Mouse (Mus musculus) heart, postnatal 4 days (tissue): ENCODE results near the gene Scyl1. TPM values are rescaled to one million over a fixed set of nuclear protein-coding genes. Genes with fewer than 3 reads are reported as not detected.
A peak's percentile ranks its signal among the peaks of the same experiment; 100 is the strongest.

ENCODE experiments used
- DNase-seq: peaks from one replicate; pipeline ENCODE4 v3.0.0; 2021
- total RNA-seq, 2 experiments: library from RNA; stranded (reverse); gene quantifications; 2 replicates each; pipeline ENCODE4 v1.2.3; 2021

Gene Scyl1
- total RNA-seq, 2 experiments from 2014 or later: 60.6 to 69.0 TPM

DNA sequence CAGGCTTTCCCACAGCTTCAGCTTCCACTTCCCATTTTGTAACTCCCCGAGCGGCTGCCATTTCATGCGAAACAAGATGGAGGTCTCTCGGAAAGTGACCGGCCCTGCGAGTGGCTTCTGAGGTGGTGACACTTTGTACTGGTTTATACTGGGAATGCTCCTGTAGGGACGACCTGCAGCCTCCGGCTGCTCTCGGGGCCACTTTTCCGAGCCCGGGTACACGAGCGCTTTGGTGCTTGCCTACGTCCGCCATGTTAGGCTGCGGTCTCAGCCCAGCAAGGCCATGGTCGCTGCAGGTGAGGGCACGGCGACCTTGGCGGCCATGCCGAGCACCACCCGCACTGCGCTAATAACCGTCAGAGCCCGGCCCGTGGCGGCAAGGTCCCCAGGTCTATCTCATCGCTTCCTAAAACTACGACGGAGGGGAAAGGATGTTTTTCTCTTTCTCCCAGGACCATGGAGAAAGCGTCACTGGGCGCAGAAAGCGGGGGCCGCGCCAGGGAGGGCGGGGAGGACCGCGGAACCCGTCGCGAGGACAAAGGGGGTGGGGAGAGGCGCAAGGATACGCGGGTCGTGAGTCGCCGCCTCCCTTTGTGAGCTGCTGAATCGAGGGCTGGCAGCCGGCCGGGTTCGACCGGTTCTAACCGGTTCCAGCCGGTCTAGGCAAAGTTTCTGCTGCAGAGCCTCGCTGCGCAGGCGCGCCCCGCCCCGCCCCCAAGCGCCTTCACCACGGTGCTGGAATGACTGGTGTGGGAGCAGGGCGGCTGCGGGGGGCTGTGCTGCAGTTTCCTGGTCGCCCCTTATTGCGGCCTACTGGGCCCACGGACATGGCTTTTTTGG lies 32.0 kb upstream of the Scyl1 start:
- peak; percentile 100 for DNase-seq

DNA sequence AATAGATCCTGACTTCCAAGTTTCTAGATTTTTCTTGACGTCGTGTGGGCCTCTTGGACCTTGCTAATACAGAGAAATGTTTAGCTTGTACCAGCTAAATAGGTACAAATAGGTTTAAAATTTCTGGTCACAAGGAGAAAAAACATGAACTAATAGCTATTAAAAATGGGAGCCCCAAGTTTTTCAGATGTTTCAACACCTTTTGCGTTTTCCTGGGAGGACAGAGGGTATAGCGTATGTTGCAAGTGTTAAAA lies 31.5 kb upstream of the Scyl1 start:
- no peak for DNase-seq

DNA sequence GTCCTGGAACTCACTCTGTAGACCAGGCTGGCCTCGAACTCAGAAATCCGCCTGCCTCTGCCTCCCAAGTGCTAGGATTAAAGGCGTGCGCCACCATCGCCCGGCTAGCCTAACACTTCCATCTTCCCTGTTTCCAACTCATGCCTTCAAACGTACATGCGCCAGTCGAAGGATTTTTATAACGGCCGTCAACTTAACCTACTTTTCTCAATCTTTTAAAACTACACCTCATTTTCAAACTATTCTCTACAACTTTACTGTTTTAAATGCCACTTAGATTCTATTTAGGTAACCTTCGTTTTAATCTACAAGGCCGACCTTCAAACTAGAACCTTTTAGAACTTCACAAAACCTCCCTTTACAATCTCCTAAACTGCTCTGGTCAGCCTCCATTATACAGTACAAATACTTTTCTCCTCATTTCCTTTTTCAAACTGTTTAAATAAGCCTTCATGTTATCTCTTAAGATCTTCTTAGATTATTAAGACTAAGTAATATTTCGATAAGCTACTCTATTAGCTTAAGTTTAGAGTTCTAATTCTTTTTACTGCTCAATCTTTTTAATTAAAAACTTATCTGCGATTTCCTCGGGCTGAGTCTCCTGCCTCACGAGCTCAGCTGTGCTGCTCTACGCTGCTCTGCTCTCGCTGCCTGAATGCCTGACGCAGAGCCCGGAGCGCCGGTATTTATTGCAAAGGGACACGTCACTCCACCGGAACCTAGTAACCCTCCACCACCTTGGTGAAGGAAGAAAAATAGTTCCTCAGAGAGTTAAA lies 31.0 kb upstream of the Scyl1 start:
- peak; percentile 98 for DNase-seq

DNA sequence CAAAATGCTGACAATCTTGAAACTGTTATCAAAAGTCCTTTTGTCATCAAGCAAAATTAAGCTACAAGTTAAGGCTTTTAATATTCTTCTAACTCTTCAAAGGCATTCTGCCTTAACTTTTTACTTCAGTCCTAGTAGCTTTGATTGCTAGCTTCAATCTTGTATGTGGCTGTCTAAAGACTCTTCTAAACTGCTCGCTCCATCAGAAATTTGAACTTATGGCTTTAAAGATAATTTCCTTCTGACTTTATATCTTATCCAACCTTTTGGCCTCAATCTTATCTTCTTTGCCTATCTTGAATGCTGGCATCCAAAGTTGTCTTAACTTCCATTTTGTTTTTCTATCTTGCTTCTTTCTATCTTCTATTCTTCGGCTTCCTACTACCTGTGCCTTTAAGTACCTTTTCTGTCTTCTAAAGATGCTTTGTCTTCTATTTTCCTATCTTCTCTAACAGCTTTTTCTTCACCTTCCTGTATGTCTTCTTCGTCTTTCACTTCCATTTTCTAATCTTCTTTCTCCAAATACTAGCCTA lies 30.3 kb upstream of the Scyl1 start:
- no peak for DNase-seq

DNA sequence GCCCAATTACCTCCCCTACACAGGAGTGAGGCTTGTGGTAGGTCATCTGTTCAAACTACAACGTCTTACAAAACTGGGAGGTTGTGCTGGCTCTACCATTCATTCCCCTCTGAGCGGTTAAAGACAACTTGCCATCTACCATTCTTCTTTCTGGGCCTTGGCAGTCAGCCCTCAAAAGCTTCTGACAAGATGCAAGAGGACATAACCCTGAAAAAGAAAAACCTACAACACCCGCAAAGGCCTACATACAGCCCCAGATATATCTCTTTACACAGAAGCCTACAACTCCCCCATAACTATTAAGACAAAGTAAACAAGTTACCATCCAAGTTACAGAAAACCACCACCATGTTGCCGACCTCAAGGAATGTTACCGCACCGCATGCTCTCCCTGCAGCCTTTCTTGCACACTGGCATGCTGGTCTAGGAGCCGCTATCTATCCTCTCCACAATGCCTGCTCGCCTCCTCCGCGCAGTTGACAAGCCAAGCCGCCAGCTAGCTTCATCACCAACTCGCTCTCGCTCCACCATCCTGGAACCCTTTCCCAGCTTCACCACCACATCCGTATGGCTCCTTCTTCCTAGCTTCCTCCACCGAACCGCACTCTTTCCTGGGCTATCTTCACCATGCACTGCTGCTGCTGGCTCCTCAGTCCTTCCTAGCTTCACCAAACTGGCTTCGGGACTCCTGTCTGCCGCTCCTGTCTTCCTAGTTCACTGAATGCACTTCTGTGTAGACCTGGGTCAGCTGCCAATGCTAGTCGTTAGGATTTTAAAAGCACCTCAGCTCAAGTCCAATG lies 29.6 kb upstream of the Scyl1 start:
- DNase-seq: peak; percentile 48

DNA sequence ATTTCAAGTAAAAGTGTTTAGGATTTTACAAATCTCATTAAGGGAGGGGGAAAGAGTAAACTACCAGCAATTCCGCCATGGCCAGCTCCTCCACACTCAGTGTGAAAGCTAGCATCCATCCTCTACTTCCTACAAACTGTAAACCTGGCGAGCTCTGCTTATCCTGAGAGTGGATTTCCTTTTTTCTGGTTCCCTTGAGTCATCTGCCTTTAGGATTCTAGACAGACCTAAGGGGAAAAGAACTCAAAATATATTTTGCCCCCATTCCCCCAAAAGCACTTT lies 29.1 kb upstream of the Scyl1 start:
- no peak for DNase-seq

DNA sequence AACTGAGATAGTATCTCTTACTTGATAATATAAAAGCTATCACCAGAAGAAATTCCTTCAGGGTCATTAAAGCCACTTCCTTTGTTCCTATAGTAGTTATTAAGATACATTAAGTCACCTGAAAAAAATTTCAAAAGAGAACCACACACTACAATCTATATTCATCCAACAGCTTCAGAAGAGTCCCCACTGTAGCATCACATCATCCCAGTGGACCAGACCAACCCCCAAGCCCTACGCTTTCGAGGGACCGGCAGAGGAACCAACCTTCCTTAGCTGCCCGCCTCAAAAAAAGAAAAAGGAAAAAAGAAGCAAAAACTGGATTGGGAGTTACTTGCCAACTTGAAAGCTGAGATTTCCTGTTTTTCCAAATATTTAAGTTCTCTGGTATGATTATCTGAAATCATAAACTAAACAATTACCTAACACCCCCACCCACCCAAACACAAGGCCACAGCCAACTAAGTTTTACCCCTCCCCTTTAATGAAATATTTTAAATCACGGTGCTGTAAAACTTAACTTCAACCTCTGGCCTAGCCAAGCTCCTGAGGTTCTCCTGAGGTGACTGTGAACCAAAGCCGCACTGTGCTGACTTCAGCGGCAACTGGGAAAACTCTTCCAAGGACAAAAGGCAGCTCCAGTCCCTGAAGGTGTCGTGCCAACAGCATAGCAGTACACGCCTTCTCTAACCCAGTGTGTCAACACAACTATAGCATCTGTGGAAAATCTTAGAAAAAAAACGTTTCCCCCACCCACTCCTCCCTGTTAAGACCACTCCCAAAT lies 28.5 kb upstream of the Scyl1 start:
- DNase-seq: peak; percentile 43

DNA sequence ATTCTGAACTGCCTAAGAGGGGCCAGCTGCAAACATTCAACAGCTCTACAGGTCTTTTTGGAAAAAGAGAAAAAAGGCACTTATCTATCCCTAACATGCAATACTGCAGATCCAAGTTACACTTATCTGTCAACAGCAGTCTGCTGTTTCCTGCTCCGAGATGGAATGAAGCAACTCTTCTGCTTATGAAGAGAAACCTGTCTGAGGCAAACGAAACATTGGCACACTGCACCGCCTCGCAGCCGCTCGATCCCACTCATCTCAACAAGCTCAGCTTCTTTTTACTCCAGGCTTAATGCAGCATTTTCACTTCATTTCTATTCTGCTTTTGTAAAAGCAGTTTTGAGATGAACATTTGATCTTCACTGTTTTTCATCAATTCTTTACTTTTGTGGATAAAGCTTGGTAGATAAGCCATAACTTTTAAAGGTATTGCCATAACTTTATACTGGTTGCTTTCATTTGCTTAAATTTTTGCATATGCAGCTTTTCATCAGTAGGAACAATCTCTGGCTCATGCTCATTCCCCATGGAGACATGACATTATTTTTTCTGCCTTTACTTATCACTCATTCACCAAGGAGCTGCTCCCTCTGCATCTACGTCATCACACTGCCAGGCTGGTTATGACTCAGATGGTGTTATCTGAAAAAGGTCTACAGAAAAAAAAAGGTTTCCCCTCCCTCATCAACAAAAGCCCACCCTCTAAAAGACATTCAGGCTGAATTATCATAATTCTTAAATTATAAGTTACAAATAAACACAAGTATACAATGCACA lies 27.7 kb upstream of the Scyl1 start:
- peak; percentile 36 for DNase-seq

DNA sequence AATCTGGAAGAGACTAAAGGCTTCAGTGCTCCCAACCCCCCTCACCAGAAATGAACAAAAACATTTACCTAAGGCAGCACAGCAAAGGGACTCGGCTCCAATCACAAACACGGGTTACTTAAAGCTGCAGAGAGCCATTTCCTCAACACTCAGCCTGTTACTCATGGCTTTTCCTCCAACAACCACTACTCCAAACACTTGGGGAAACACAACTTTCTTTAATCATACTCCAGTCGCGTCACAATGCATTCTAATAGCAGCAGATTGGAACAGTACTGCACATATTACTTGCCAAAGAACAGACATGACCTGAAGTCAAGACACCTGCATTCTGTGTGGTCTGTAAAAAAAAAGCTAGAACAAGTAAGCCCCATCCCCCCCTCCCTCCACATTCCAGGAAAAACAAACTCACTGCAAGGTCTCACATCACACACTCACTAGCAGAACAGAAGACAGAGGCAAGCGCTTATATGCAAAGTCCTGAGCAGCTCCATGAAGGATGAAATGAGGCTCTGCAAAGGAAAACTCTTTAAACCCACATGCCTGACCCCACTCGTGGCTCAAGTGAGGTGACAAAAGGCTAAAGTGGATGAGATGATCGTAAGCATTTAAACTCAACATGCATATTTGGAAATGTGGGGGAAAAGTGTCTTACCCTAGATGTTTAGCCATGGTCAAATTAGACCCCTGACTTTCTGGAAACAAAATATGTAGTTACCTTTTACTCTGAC lies 26.3 kb upstream of the Scyl1 start:
- DNase-seq: peak; percentile 17

DNA sequence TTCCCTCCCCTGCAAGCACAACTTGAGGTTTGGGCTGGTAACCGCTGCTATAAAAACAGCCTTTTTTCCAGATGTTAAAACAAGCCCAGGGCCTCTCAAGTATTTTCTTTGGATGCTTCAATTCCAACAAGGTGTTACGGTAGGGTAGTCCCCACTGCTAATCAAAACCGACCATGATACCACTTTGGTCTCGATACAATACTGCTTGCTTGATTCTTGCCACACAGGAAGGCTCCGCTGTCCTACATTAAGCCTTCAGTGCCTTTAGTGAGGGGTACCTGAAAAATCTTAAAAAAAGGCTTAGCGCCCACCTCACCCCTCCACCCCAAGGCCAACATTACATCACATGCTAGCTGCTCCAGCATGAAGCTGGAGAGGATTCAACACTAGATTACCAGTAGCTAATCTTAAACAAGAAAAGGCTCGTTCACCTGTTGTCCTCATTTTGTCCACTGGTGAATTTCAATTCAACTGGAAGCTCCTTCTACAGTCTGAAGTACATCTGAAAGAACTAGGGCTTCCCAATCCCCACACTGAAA lies 25.4 kb upstream of the Scyl1 start:
- DNase-seq: peak; percentile 12

DNA sequence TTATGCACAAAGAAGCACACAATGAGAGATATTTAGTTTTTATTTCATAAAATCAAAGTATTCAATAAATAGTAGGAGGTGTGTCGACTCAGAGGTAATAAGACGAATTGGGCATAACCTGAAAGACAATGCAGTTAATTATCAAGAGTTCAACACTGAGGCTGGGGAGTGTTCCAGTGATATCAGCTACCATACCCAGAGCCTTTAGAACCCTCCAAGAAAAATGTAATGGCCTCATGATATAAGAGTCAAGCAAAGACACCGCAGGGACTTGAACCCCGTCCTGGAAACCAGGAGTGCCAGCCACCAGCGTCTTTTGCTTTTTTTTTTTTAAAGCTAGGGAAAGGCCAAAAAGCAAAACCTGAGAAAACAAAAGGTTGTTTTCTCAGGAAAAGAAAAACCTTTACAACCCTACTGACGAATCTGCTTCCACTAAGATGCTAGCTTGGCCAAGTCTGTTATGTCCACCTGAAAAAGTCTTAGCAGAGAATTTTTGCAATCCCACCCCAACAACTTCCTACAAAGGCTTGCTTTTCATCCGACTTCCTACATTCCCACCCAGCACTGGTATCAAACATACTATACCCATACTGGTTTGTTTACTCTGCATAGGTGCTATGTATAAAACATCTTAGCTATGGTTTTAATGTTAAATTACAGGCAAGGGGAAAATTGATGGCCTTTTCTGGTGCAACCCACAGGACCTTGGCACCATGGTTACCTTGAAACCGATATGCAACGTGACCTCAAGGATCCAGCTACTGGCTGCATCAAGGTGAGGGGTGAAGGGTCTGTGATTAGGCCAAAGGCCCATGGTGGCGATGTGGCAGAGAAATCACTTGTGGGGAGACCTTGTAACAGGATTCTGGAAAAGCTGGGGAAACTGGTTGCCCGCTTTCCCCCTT lies 24.7 kb upstream of the Scyl1 start:
- DNase-seq: peak; percentile 36

DNA sequence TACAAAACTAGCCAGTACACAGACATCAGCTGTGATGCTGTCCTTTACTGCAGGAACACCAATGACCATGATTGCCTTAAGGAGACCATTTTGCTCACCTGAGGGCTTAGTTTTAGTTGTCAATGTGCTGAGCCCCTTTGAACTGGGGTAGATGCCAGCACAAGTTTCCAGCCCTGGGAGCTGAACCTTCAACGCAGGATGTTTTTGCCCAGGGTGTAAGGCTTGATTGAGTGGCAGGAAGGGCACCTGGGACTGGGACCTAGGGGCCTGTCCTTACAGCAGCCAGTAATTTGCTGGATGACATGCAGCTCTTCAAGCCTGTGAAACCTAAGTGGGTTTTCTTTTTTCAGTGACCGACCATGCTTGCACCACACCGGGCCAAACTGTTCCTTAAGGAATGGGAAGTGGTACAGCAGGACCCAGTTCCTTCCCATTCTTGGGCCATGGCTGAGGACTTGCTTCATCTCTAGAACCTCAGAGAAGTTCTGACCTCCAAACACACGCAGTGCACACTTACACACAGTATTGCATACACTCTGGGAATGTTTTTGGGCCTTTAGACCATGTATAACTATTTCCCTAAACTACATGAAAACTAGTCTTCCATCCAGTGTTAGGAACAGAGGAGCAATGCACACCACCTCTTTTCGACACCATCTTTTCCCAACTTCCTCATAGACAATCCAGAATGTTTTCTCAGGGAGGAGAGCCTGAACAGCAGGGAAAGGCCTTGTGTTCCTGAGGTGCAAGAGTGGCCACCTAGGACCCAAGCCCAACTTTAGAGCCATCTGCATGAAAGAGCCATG lies 23.8 kb upstream of the Scyl1 start:
- DNase-seq: peak; percentile 68

DNA sequence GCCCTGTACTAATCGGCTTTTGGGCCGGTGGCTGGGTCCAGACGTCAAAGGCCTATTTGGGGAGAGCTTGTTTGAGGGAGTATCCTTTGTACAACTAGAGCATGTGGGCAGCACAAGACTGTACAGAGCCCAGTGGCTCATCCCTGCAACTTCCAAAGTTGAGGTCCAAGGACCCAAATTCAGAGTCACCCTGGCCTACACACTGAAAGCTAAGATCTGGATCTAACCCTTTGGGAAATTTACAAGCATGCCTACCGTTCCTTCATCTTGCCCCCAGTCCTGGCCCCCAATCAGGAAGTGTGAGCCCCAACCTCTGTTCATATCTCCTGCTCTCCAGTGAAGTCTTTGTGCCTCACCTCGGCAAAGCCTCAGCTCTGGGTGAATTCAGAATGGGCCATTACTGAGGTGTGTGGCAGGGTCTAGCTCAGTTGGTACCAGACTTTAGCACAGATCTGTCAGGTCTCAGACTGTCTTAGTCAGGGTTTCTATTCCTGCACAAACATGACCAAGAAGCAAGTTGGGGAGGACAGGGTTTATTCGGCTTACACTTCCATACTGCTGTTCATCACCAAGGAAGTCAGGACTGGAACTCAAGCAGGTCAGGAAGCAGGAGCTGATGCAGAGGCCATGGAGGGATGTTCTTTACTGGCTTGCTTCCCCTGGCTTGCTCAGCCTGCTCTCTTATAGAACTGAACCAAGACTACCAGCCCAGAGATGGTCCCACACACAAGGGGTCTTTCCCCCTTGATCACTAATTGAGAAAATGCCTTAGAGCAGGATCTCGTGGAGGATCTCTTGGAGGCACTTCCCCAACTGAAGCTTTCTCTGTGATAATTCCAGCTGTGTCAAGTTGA lies 22.9 kb upstream of the Scyl1 start:
- DNase-seq: peak; percentile 39

DNA sequence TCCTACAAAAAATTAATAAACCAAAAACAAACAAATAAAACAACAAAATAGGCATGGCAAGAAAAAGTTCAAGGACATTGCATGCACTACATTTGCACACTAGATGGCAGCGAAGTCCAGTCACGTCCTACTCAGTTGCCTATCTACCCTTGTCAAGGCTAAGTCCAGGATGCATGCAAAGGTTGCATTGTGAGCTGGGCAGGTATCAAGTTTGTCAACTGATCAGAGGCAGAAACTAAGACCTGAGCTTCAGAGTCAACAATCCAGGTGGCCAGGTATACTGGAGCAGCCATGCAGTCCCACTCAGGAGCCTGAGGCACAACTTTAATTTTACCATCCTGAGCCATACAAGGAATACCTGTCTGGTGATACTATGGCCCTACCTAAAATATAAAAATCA lies 21.9 kb upstream of the Scyl1 start:
- DNase-seq: peak; percentile 72

DNA sequence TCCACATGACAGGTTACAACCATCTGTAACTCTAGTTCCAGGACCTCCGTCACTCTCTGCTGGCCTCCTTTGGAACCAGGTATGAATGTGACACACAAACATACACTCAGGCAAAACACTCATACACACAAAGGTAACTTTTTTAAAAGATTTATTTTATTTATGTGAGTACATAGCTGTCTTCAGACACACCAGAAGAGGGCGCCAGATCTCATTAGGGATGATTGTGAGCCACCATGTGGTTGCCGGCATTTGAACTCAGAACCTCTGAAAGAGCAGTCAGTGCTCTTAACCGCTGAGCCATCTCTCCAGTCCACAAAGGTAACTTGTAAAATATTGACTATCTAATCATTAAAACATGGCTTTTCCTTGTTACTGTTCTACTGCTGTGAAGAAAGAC lies 20.1 kb upstream of the Scyl1 start:
- no peak for DNase-seq

DNA sequence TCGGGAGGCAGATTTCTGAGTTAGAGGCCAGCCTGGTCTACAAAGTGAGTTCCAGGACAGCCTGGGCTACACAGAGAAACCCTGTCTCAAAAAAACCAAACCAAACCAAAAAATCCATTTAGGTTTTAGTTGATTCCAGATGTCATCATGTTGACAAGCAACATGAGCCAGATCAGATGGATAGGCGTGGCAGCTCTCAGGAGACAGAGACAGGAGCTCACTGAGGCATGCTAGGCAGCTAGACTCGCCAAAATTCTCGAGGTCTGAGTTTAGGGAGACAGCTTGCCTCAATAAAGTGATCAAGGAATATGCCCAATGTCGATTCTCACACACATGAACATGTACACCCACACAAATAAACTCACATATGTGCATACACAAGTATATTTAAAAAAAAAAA lies 17.8 kb upstream of the Scyl1 start:
- DNase-seq: no peak

DNA sequence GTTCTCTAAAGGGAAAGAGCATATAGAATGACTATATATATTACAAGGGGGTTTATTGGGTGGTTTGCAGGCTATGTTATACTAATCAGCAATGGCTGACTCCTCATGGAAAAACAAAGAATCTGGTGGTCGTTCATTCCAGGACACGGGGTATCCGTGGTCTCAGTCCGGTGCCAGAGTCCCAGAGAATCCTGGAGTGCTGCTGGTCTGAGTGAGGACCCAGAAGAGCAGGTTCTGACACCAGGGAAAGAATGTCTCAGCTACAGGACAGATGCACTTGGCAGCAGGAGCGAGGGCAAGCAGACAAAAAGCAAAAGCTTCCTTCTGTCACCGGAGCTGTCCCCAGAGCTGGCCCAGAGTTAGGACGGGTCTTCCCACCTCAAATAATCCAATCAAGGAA lies 17.4 kb upstream of the Scyl1 start:
- DNase-seq: no peak

DNA sequence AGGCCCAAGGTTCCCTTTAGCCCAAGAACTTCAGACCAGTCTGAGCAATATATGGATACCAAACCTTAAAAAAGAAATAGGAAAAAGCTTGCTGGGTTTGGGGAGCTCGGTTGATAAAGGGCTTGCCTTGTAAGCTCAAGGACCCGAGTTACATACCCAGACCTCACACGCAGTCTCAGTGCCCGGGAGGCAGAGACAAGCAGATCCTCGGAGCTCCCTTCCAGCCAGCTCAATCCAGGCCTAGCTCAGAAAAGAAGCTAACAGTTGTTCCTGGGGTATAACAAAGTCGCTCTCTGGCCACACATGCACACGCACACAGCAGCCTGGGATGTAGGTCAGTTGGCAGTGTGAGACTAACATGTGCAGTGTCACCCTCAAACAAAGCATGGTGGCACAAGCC lies 16.7 kb upstream of the Scyl1 start:
- DNase-seq: no peak
